Mouse (Mus musculus) kidney, embryonic 16.5 days (tissue): ENCODE data around the gene Fip1l1. TPM values are rescaled to one million over a fixed set of nuclear protein-coding genes. Genes with fewer than 3 reads are reported as not detected.

Source experiments
- ATAC-seq: fragments of 200-750 bp; cut with Nextera tagmentation; 2 replicates; pipeline ENCODE4 v1.8.0; 2017; ENCODE audit warnings: moderate TSS enrichment; ENCODE audit not compliant: low FRiP score, low TSS enrichment
- H3K27ac ChIP-seq: fragments of 300-500 bp; sonication (generic); 2 replicates; pipeline ENCODE4 v1.5.1; 2014; ENCODE audit warnings: low read length
- H3K27me3 ChIP-seq: fragments of 300-500 bp; sonication (generic); 2 replicates; pipeline ENCODE4 v1.6.1; 2014; ENCODE audit warnings: low read length, control low read depth, mixed read lengths; ENCODE audit not compliant: insufficient read depth
- H3K36me3 ChIP-seq: fragments of 300-500 bp; sonication (generic); 2 replicates; pipeline ENCODE4 v1.6.1; 2014; ENCODE audit warnings: low read length, control low read depth, mixed read lengths; ENCODE audit not compliant: insufficient read depth
- H3K4me1 ChIP-seq: fragments of 300-500 bp; sonication (generic); 2 replicates; pipeline ENCODE4 v1.6.1; 2014; ENCODE audit warnings: low read length, control low read depth, mixed read lengths; ENCODE audit not compliant: insufficient read depth
- H3K4me2 ChIP-seq: fragments of 300-500 bp; sonication (generic); replicated peaks from 2 replicates; pipeline ENCODE4 v1.6.1; 2014; ENCODE audit warnings: low read depth, low read length
- H3K4me3 ChIP-seq: fragments of 300-500 bp; sonication (generic); 2 replicates; pipeline ENCODE4 v1.5.1; 2014; ENCODE audit warnings: mild to moderate bottlenecking, low read length
- H3K9ac ChIP-seq: fragments of 300-500 bp; sonication (generic); replicated peaks from 2 replicates; pipeline ENCODE4 v1.6.1; 2014; ENCODE audit warnings: low read length
- H3K9me3 ChIP-seq: fragments of 300-500 bp; sonication (generic); 2 replicates; pipeline ENCODE4 v1.6.1; 2016; ENCODE audit warnings: low read length, control low read depth
- WGBS: fragments of 180-500 bp; shearing (Covaris S2); extraction: QIAGEN DNeasy Blood & Tissue Kit; methylation state at CpG from one replicate; pipeline ENCODE4 v1.1.7; 2014; 5-methylcytosine and 5-hydroxymethylcytosine counted together
- polyA plus RNA-seq: library from polyadenylated mRNA; unstranded; fragments of >200 nt; fragmentation: Nextera tagmentation; extraction: Ambion mirVana; gene quantifications from 2 replicates; pipeline ENCODE4 v1.2.1, GENCODE M21; 2015

Fip1l1 gene
- polyA plus RNA-seq, 1 experiment from 2014 or later = 88.2 TPM

DNA sequence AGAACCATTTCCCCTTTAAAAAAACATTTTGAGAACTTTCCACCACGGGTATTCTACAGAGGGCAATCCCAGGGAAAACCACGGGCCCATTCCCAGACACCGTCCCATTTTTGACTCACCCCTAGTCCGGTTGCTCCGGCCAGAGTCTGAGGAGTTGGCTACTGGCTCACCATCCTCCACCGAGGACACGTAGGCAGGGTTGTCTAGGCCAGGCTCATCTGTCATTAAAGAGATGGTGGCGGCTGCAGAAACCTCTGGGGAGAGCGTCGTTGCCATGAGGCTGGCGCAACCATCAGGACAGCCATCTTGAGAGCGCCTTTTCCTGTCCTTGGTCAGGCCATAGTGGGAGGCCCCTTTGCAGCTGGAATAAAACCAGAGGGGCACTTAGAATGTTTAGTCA is 92.8 kb downstream of the Fip1l1 start:
- 84% methylated on average over 12 of the region's 12 CpGs for WGBS

DNA sequence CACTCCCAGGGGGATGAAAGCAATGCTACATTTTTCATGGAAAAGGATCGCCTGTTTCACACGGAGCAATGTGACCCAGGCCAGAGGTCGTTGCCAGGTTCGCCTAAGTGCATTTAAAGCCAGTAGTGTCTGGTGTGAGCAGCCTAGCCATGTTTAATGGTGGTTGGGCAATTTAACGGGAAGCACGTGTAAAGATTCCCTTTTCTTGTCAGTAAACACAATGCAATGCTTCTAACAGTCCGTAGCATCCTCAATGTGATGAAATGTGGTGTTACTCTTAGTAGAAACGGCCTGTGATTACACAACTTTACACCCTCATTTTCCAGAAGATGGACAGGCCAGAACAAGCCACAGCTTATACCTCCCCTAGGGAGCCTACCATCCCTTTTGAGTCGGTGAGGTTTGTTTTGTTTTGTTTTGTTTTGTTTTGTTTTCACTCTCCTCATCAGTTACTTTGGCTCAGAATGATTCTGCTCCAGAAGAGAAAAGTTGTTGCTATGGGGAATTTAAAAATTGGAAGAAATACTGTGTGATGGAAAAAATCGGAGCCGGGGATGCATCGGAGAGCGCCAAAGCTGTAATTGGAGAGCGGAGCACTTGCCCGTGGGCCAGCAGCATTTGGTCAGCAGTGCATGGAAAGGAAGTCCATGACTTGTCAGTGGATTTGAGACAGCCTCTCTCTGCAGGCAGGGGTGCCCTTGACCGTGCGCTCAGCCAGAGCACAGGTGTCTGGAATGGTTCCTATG is 97.3 kb downstream of the Fip1l1 start:
- Histone ChIP-seq H3K4me2 (peak overlapping the region; percentile 21; the same call in 1 of the 2 replicates), H3K27me3 (no peaks in the 10 kb centered on the region)

More for the DNA sequence above, 92.8 kb downstream of the Fip1l1 start:
- H3K4me1 ChIP-seq = peaks cover 10% of the 10 kb centered on the region
- no peaks in the 10 kb centered on the region for H3K9me3 ChIP-seq
- H3K27ac ChIP-seq = no peak overlapping the region
- no peak overlapping the region for H3K9ac ChIP-seq
- no peak for ATAC-seq
- H3K36me3 ChIP-seq = no peaks in the 10 kb centered on the region
- no peak overlapping the region for H3K4me3 ChIP-seq
- H3K4me2 ChIP-seq = no peak overlapping the region
- H3K27me3 ChIP-seq = no peaks in the 10 kb centered on the region

DNA sequence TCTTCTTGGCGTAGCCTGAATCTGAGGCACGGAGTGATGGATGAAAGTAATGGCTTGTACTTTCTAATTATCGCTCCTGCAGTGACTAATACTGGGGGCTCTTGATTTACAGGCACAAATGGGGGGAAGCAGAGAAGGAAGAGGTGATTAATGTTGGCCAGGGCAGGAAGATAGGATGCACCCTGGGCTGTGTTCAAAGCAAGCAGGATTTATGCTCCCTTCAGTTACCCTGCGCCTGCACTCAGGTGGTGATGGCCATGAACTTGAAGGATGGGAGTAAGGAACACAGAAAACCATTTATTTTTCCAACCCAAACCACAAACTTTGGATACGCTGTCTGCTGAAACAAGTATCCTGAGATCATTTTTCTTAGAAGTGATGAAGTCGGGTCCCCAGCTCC is 98.2 kb downstream of the Fip1l1 start:
- no peak overlapping the region for H3K4me3 ChIP-seq
- H3K9me3 ChIP-seq = no peaks in the 10 kb centered on the region
- H3K36me3 ChIP-seq = no peaks in the 10 kb centered on the region
- H3K27ac ChIP-seq = no peak overlapping the region
- no peaks in the 10 kb centered on the region for H3K27me3 ChIP-seq
- H3K4me2 ChIP-seq = no peak overlapping the region
- peak; percentile 41; the same call in 1 of the 2 replicates for ATAC-seq
- WGBS = 30% methylated on average over 6 of the region's 6 CpGs
- peaks cover 15% of the 10 kb centered on the region for H3K4me1 ChIP-seq
- H3K9ac ChIP-seq = no peak overlapping the region

More for the DNA sequence above, 97.3 kb downstream of the Fip1l1 start:
- H3K27ac ChIP-seq = no peak overlapping the region
- H3K4me3 ChIP-seq = no peak overlapping the region
- 20% methylated on average over 17 of the region's 17 CpGs for WGBS
- H3K9ac ChIP-seq = no peak overlapping the region
- ATAC-seq = peak; percentile 53
- no peaks in the 10 kb centered on the region for H3K36me3 ChIP-seq
- H3K9me3 ChIP-seq = no peaks in the 10 kb centered on the region
- H3K4me1 ChIP-seq = peaks cover 15% of the 10 kb centered on the region

DNA sequence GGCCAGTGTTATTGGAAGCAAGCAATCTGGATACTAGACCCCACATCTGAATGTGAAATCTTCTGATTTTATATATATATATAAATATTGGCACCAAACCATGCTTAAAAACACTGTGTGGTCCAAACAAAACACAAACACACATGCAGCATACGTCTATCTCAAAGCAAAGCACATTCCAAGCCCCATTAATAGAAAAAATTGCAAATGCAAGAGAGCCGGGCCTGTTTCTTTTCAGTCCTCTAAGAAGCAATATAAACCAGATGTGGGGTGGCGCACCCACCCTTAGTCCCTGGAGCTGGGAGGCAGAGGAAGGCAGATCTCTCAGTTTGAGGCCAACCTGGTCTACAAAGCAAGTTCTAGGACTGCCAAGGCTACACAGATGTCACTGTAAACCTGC is 99.1 kb downstream of the Fip1l1 start:
- WGBS = 65% methylated on average over 3 of the region's 3 CpGs
- Histone ChIP-seq H3K27ac (no peak overlapping the region), H3K4me1 (peaks cover 15% of the 10 kb centered on the region), H3K9me3 (no peaks in the 10 kb centered on the region), H3K9ac (no peak overlapping the region), H3K4me3 (no peak overlapping the region), H3K4me2 (no peak overlapping the region), H3K36me3 (no peaks in the 10 kb centered on the region), H3K27me3 (no peaks in the 10 kb centered on the region)
- no peak for ATAC-seq

DNA sequence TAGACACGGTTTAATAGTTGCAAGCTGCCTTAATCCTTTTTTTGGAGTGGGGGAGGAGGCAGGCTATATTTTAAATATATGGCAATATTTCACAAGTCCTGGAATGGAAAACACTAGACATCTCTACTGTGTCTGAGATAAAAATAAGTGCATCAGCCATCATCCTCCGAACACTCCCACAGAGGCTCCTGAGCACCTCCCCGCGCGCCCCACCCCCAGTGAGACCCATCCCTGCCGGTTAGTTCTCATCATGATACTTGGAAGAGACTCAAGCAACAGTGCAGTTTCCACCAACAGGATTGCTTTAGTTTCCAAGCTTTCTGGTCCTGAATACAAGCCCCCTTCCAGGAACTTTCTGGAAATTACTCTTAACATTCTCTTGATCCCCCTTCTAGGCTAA is 104.3 kb downstream of the Fip1l1 start:
- H3K9ac ChIP-seq = no peak overlapping the region
- WGBS = 74% methylated on average over 6 of the region's 6 CpGs
- ATAC-seq = no peak
- no peak overlapping the region for H3K27ac ChIP-seq
- H3K4me2 ChIP-seq = no peak overlapping the region
- H3K4me1 ChIP-seq = 0 out of 2 replicates have a peak, but pooled peaks cover 5% of the 10 kb centered on the region
- H3K9me3 ChIP-seq = no peaks in the 10 kb centered on the region
- no peaks in the 10 kb centered on the region for H3K36me3 ChIP-seq
- no peaks in the 10 kb centered on the region for H3K27me3 ChIP-seq
- no peak overlapping the region for H3K4me3 ChIP-seq

DNA sequence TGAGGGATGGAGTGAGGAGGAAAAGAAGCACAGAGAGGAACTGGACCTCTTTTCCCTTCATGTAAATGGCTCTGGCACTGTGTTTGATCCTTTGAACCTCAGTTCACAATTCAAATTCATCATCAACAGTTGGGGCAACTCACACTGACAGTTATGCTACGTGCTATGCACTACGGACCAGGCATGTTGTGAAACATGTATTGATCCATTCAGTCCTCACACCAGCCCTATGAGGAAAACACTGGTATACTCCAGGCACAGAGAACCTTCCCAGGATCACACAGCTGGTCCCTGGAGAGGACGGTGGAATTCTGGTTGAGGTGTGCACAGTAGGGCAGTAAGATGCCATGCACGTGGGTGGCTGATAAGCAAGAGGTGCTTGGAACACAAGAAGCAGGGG is 105.3 kb downstream of the Fip1l1 start:
- Histone ChIP-seq H3K27me3 (no peaks in the 10 kb centered on the region), H3K9ac (no peak overlapping the region), H3K36me3 (no peaks in the 10 kb centered on the region), H3K27ac (no peak overlapping the region), H3K4me2 (no peak overlapping the region), H3K4me3 (no peak overlapping the region), H3K9me3 (no peaks in the 10 kb centered on the region), H3K4me1 (0 out of 2 replicates have a peak, but pooled peaks cover 5% of the 10 kb centered on the region)
- WGBS = 74% methylated on average over 4 of the region's 4 CpGs
- ATAC-seq = no peak

DNA sequence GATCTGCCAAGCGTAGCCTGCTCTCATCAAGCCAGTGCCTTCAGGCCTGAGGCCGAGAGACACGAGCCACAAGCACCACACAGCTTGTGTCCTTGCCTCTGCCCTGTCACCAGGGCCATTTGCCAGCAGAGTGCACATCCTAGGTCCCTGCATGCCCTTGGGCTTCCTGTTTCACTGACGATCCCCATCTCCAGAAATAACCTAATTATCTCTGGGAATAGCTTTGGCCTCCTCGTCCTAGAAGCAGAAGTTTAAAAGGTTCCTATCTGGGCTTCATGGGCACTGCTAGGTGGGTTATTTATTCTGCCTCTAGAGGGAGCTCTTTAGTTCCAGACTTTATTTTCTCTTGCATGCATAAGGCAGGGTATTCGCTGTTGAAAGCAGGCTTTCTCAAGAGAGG is 105.8 kb downstream of the Fip1l1 start:
- Histone ChIP-seq H3K9me3 (no peaks in the 10 kb centered on the region), H3K4me1 (0 out of 2 replicates have a peak, but pooled peaks cover 5% of the 10 kb centered on the region), H3K27ac (no peak overlapping the region), H3K27me3 (no peaks in the 10 kb centered on the region), H3K9ac (no peak overlapping the region), H3K36me3 (no peaks in the 10 kb centered on the region), H3K4me3 (no peak overlapping the region), H3K4me2 (no peak overlapping the region)
- ATAC-seq = no peak
- WGBS = 44% methylated on average over 6 of the region's 6 CpGs

DNA sequence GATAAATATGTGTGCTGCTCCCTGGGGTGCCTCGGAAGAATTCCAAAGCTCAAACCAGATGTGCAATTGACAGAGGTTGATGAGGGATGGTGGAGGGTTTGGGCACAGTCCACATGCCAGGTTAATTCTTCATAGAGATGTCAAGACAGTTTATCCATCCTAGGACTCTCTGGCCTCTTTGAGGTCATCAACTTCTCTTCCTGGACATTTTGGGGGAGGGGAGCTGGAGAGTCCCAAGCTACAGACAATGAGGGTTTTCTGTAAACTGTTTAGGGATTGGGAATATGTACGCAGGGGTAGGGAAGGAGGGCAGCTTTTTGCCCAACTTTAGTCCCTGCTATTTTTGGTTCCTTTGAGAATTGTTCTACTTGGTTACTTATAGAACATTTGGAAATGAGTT is 107.0 kb downstream of the Fip1l1 start:
- 0 out of 2 replicates have a peak, but pooled peaks cover 5% of the 10 kb centered on the region for H3K4me1 ChIP-seq
- ATAC-seq = no peak
- no peak overlapping the region for H3K4me2 ChIP-seq
- no peaks in the 10 kb centered on the region for H3K36me3 ChIP-seq
- no peaks in the 10 kb centered on the region for H3K27me3 ChIP-seq
- no peak overlapping the region for H3K9ac ChIP-seq
- no peaks in the 10 kb centered on the region for H3K9me3 ChIP-seq
- 92% methylated on average over 2 of the region's 2 CpGs for WGBS
- H3K4me3 ChIP-seq = no peak overlapping the region
- no peak overlapping the region for H3K27ac ChIP-seq

DNA sequence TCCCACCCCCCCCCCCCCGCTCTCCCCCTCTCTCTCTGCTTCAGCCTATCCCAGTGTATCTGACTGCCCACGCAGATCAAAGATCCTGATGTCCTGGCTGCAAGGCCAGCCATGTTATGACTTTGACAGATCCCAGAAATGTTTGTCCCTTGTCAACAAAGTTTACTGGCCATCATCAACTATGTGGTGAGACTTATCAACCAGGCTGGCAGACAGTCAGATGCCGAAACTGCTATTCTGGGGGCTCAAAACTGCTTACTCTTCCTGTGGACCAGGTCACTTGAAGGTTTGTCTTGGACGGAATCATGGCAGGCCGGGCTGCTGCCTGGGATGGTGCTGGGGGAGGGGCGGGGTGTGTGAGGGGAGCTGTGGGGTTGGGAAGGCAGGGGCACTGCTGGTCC is 112.3 kb downstream of the Fip1l1 start:
- Histone ChIP-seq H3K9me3 (no peaks in the 10 kb centered on the region), H3K4me3 (no peak overlapping the region), H3K4me1 (no peaks in the 10 kb centered on the region), H3K27me3 (no peaks in the 10 kb centered on the region), H3K4me2 (no peak overlapping the region), H3K36me3 (no peaks in the 10 kb centered on the region), H3K9ac (no peak overlapping the region), H3K27ac (no peak overlapping the region)
- WGBS = 46% methylated on average over 5 of the region's 6 CpGs
- no peak for ATAC-seq

DNA sequence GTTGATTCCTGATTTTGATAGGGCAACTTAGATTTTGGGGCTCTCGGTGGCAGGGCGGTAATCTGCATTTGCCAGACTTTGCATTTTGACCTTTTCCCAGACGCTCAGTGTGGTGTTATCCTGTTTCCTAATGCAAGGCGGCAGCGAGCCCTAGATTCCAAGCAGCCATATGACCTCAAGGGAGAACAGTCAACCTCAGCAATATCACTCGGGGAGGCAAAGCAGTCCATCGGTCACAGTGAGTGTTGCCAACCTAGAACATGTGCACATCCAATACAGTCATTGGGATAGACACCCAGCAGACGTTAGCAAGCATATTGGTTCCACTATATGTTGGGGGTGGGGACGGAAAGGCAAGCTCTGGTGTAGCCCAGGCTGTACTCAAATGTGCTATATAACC is 113.0 kb downstream of the Fip1l1 start:
- Histone ChIP-seq H3K9me3 (no peaks in the 10 kb centered on the region), H3K4me2 (no peak overlapping the region), H3K4me1 (no peaks in the 10 kb centered on the region), H3K27me3 (no peaks in the 10 kb centered on the region), H3K4me3 (no peak overlapping the region), H3K9ac (no peak overlapping the region), H3K27ac (no peak overlapping the region), H3K36me3 (no peaks in the 10 kb centered on the region)
- no peak for ATAC-seq
- 84% methylated on average over 9 of the region's 9 CpGs for WGBS
